Comparison of ENCODE assay signal across 8 mouse cellular contexts in genomic region chr19:42086166-42086565, GRCm38 (mm10). TPM values are rescaled to one million over a fixed set of nuclear protein-coding genes. Genes with fewer than 3 reads are reported as not detected.
DNase-seq lines count a peak whose midpoint lies in the region; ATAC-seq and TF ChIP-seq lines count a peak whose summit lies in the region.

Morn4 (minus strand) TSS chr19:42086357.

- peak within 1 kb of the TSS; percentile 88 for H3K4me2 ChIP-seq in forebrain, embryonic 12.5 days
- H3K4me2 ChIP-seq in heart, embryonic 15.5 days = peak within 1 kb of the TSS; percentile 96
- H3K4me2 ChIP-seq in liver, embryonic 12.5 days = peak within 1 kb of the TSS; percentile 91
- peak within 1 kb of the TSS; percentile 93 for H3K4me2 ChIP-seq in neural tube, embryonic 12.5 days (replicated peaks)

- H3K4me3 ChIP-seq in ES-Bruce4 (ENCODE audit: low read depth, low read length) = peak within 1 kb of the TSS; percentile 94
- peak within 1 kb of the TSS; percentile 82 for H3K4me3 ChIP-seq in forebrain, embryonic 12.5 days (replicated peaks)
- peak within 1 kb of the TSS; percentile 75 for H3K4me3 ChIP-seq in heart, embryonic 15.5 days
- peak within 1 kb of the TSS; percentile 70 for H3K4me3 ChIP-seq in liver, embryonic 12.5 days
- peak within 1 kb of the TSS; percentile 80 for H3K4me3 ChIP-seq in neural tube, embryonic 12.5 days
- H3K4me3 ChIP-seq in testis, adult 2 months (ENCODE audit: control insufficient read depth, low read depth, low read length) = peak within 1 kb of the TSS; percentile 83

- peak; percentile 90 for ATAC-seq in forebrain, embryonic 12.5 days (ENCODE audit: low FRiP score)
- peak; percentile 33; the same call in 1 of the 2 replicates for ATAC-seq in heart, embryonic 15.5 days (replicated peaks; ENCODE audit: insufficient number of reproducible peaks, insufficient read depth, low FRiP score, low read depth)
- ATAC-seq in liver, embryonic 12.5 days = peak; percentile 20; the same call in 1 of the 2 replicates
- ATAC-seq in neural tube, embryonic 12.5 days (ENCODE audit: low FRiP score, low read depth) = peak; percentile 79

- peak within 1 kb of the TSS; percentile 39 for H3K9ac ChIP-seq in ES-Bruce4 (ENCODE audit: low read depth, poor library complexity, severe bottlenecking)
- H3K9ac ChIP-seq in forebrain, embryonic 12.5 days = peak within 1 kb of the TSS; percentile 73
- H3K9ac ChIP-seq in heart, embryonic 15.5 days = peak within 1 kb of the TSS; percentile 59
- H3K9ac ChIP-seq in liver, embryonic 12.5 days = peak within 1 kb of the TSS; percentile 66
- peak within 1 kb of the TSS; percentile 77 for H3K9ac ChIP-seq in neural tube, embryonic 12.5 days

- H3K9me3 ChIP-seq in ES-Bruce4 (replicated peaks; ENCODE audit: control insufficient read depth, insufficient read depth, low read length, poor library complexity, severe bottlenecking) = no peaks in the 10 kb centered on the region
- H3K9me3 ChIP-seq in forebrain, embryonic 12.5 days = no peaks in the 10 kb centered on the region
- H3K9me3 ChIP-seq in heart, embryonic 15.5 days (replicated peaks) = no peaks in the 10 kb centered on the region
- no peaks in the 10 kb centered on the region for H3K9me3 ChIP-seq in liver, embryonic 12.5 days (replicated peaks)
- H3K9me3 ChIP-seq in neural tube, embryonic 12.5 days = no peaks in the 10 kb centered on the region

- no peaks in the 10 kb centered on the region for H3K36me3 ChIP-seq in ES-Bruce4 (ENCODE audit: control insufficient read depth, insufficient read depth, low read length, poor library complexity, severe bottlenecking)
- H3K36me3 ChIP-seq in forebrain, embryonic 12.5 days (replicated peaks) = no peaks in the 10 kb centered on the region
- no peaks in the 10 kb centered on the region for H3K36me3 ChIP-seq in heart, embryonic 15.5 days
- no peaks in the 10 kb centered on the region for H3K36me3 ChIP-seq in liver, embryonic 12.5 days
- H3K36me3 ChIP-seq in neural tube, embryonic 12.5 days = no peaks in the 10 kb centered on the region
- H3K36me3 ChIP-seq in testis, adult 2 months (ENCODE audit: control insufficient read depth, insufficient read depth, low read length) = no peaks in the 10 kb centered on the region

- 1% methylated on average over 21 of the region's 21 CpGs for WGBS in forebrain, embryonic 12.5 days
- WGBS in heart, embryonic 15.5 days = under 1% methylated on average over 21 of the region's 21 CpGs
- 2% methylated on average over 21 of the region's 21 CpGs for WGBS in liver, embryonic 12.5 days (ENCODE audit: insufficient replicate concordance)
- WGBS in neural tube, embryonic 12.5 days = under 1% methylated on average over 21 of the region's 21 CpGs

- peak; percentile 64 for TF ChIP-seq POLR2A in ES-Bruce4 (IDR thresholded peaks at IDR 0.05; ENCODE audit: insufficient read depth, low read length)
- TF ChIP-seq POLR2A in testis, adult 2 months (IDR thresholded peaks at IDR 0.05; ENCODE audit: control insufficient read depth, low read depth, low read length) = peak; percentile 99

- H3K4me1 ChIP-seq in ES-Bruce4 (ENCODE audit: control insufficient read depth, insufficient read depth, low read length) = no peaks in the 10 kb centered on the region
- H3K4me1 ChIP-seq in forebrain, embryonic 12.5 days = peaks cover 23% of the 10 kb centered on the region
- peaks cover 22% of the 10 kb centered on the region for H3K4me1 ChIP-seq in heart, embryonic 15.5 days (replicated peaks)
- peaks cover 33% of the 10 kb centered on the region for H3K4me1 ChIP-seq in liver, embryonic 12.5 days
- H3K4me1 ChIP-seq in neural tube, embryonic 12.5 days = peaks cover 21% of the 10 kb centered on the region
- H3K4me1 ChIP-seq in testis, adult 2 months (ENCODE audit: control insufficient read depth, insufficient read depth, low read length) = peaks cover 4% of the 10 kb centered on the region; the same call in 1 of the 2 replicates

- DNase-seq in c-Kit-positive CD71-negative TER-119-negative erythroid progenitor cells, embryonic 14.5 days (ENCODE audit: low read depth) = peak; percentile 81
- DNase-seq in kidney, postnatal 14 days = peak; percentile 92

- no peak for TF ChIP-seq CTCF in ES-Bruce4 (IDR thresholded peaks at IDR 0.05; ENCODE audit: low read depth, low read length)
- TF ChIP-seq CTCF in testis, adult 2 months (IDR thresholded peaks at IDR 0.05; ENCODE audit: control insufficient read depth, insufficient read depth, insufficient replicate concordance, low read depth, low read length) = no peak

- H3K27me3 ChIP-seq in ES-Bruce4 (ENCODE audit: control insufficient read depth, insufficient read depth, low read length, poor library complexity, severe bottlenecking) = no peaks in the 10 kb centered on the region
- H3K27me3 ChIP-seq in forebrain, embryonic 12.5 days = no peaks in the 10 kb centered on the region
- no peaks in the 10 kb centered on the region for H3K27me3 ChIP-seq in heart, embryonic 15.5 days
- H3K27me3 ChIP-seq in liver, embryonic 12.5 days (replicated peaks) = no peaks in the 10 kb centered on the region
- H3K27me3 ChIP-seq in neural tube, embryonic 12.5 days (replicated peaks) = no peaks in the 10 kb centered on the region
- H3K27me3 ChIP-seq in testis, adult 2 months (ENCODE audit: control insufficient read depth, insufficient read depth, low read length) = no peaks in the 10 kb centered on the region

- 0 out of 2 replicates have a peak, but pooled peaks have one; percentile 51 for TF ChIP-seq EP300 in ES-Bruce4 (IDR thresholded peaks at IDR 0.05; ENCODE audit: insufficient read depth, low read depth, low read length)

- no peak within 1 kb of the TSS for H3K27ac ChIP-seq in ES-Bruce4 (ENCODE audit: insufficient read depth, low read length)
- peak within 1 kb of the TSS; percentile 79 for H3K27ac ChIP-seq in forebrain, embryonic 12.5 days
- H3K27ac ChIP-seq in heart, embryonic 15.5 days = no peak within 1 kb of the TSS
- H3K27ac ChIP-seq in liver, embryonic 12.5 days = no peak within 1 kb of the TSS
- H3K27ac ChIP-seq in neural tube, embryonic 12.5 days = no peak within 1 kb of the TSS
- H3K27ac ChIP-seq in testis, adult 2 months (ENCODE audit: control insufficient read depth, insufficient read depth, low read depth, low read length) = peak within 1 kb of the TSS; percentile 88

RNA-seq across cellular contexts. Expression of gene Morn4, which starts in this region (rescaled TPM):
- 18.8 and 19.6 TPM in 2 replicates for polyA plus RNA-seq in ES-Bruce4 (2011; ENCODE audit: insufficient read depth, insufficient read length, low read depth, missing spikeins)
- polyA plus RNA-seq in forebrain, embryonic 12.5 days (2016; fragmentation: Nextera tagmentation; extraction: Ambion mirVana) = 73.4 and 75.1 TPM in 2 replicates
- 10.4 and 12.6 TPM in 2 replicates for polyA plus RNA-seq in heart, embryonic 15.5 days (2015; fragmentation: Nextera tagmentation; extraction: Ambion mirVana)
- polyA plus RNA-seq in liver, embryonic 12.5 days (2016; fragmentation: Nextera tagmentation; extraction: Ambion mirVana) = 4.4 and 4.6 TPM in 2 replicates
- 93.6 and 98.9 TPM in 2 replicates for polyA plus RNA-seq in neural tube, embryonic 12.5 days (2016; fragmentation: Nextera tagmentation; extraction: Ambion mirVana)
- polyA plus RNA-seq in testis, adult 2 months (2012; rRNA removed) = 190 TPM in 2 replicates

Comparison
In these comparisons a context has a peak if more than half of its experiments do, and no peak if none do; other contexts are left out.
1. H3K27ac ChIP-seq: peak in forebrain, embryonic 12.5 days (single experiment) and testis, adult 2 months (single experiment); none in ES-Bruce4 (single experiment), heart, embryonic 15.5 days (single experiment), liver, embryonic 12.5 days (single experiment) and neural tube, embryonic 12.5 days (single experiment).
2. ATAC-seq: peak in every context shown above with its lines; median percentile 90 in forebrain, embryonic 12.5 days; 79 in neural tube, embryonic 12.5 days; 33 in heart, embryonic 15.5 days; 20 in liver, embryonic 12.5 days.
3. Peak in every context shown above with its lines, with median percentiles within 50 percentile points of each other: H3K4me3 ChIP-seq, H3K9ac ChIP-seq and H3K4me2 ChIP-seq.